Mouse (Mus musculus) heart, adult 2 months (tissue): ENCODE data around the gene Spata32. TPM values are rescaled to one million over a fixed set of nuclear protein-coding genes. Genes with fewer than 3 reads are reported as not detected.

Source experiments
- DNase-seq, 2 experiments: peaks; one replicate each; pipeline ENCODE4 v3.0.0; 2021
- H3K27ac ChIP-seq: fragments of 200-600 bp; 2 replicates; pipeline ENCODE4 v1.8.1; 2022
- H3K27me3 ChIP-seq: fragments of 200-500 bp; 2 replicates; pipeline ENCODE4 v1.6.1; 2012; ENCODE audit warnings: mild to moderate bottlenecking, low read length, inconsistent platforms, mixed read lengths; ENCODE audit not compliant: control insufficient read depth, insufficient read depth
- H3K36me3 ChIP-seq: fragments of 200-500 bp; 2 replicates; pipeline ENCODE4 v1.6.1; 2012; ENCODE audit warnings: low read length, inconsistent platforms; ENCODE audit not compliant: control insufficient read depth, insufficient read depth
- H3K4me1 ChIP-seq: fragments of 200-500 bp; 2 replicates; pipeline ENCODE4 v1.6.1; 2011; ENCODE audit warnings: low read length; ENCODE audit not compliant: control insufficient read depth, insufficient read depth
- H3K4me3 ChIP-seq: fragments of 200-600 bp; 2 replicates; pipeline ENCODE4 v1.8.1; 2022
- H3K79me2 ChIP-seq: fragments of 200-500 bp; replicated peaks from 2 replicates; pipeline ENCODE4 v1.6.1; 2012; ENCODE audit warnings: mild to moderate bottlenecking, inconsistent platforms, low read length, moderate library complexity, mixed read lengths; ENCODE audit not compliant: control insufficient read depth, insufficient read depth
- H3K9ac ChIP-seq: fragments of 200-500 bp; 2 replicates; pipeline ENCODE4 v1.6.1; 2012; ENCODE audit warnings: low read depth, mild to moderate bottlenecking, control low read depth, inconsistent platforms, low read length, mixed read lengths
- CTCF ChIP-seq: fragments of 200-600 bp; IDR thresholded peaks from 2 replicates; pipeline ENCODE4 v1.8.1; 2022; ENCODE audit warnings: antibody characterized with exemption, mild to moderate bottlenecking, moderate library complexity
- EP300 ChIP-seq: fragments of 200-500 bp; IDR thresholded peaks from 2 replicates; pipeline ENCODE4 v1.6.1; 2011; ENCODE audit warnings: low read depth, low read length, control low read depth; ENCODE audit not compliant: insufficient read depth
- POLR2A ChIP-seq: fragments of 200-500 bp; IDR thresholded peaks from 2 replicates; pipeline ENCODE4 v1.6.1; 2011; ENCODE audit warnings: mild to moderate bottlenecking, low read depth, low read length, control low read depth; ENCODE audit not compliant: insufficient read depth
- WGBS: fragments of 180-500 bp; shearing (Covaris S2); methylation state at CpG from one replicate; pipeline ENCODE4 v1.1.7; 2018; 5-methylcytosine and 5-hydroxymethylcytosine counted together
- intact Hi-C: fragments of 180-260 bp; cut with DNase I; formaldehyde crosslinking; loops from one replicate; pipeline ENCODE4 v1.15.1; 2025
- polyA plus RNA-seq: library from polyadenylated mRNA; depleted of rRNA; stranded (reverse); fragments of >200 nt; gene quantifications from 2 replicates; pipeline ENCODE4 v1.2.3, GENCODE M21; 2012
- total RNA-seq, 2 experiments: library from RNA; stranded (reverse); gene quantifications; 2 replicates each; pipeline ENCODE4 v1.2.3; 2021

Spata32 gene
- total and polyA plus RNA-seq, 3 experiments: not detected

DNA sequence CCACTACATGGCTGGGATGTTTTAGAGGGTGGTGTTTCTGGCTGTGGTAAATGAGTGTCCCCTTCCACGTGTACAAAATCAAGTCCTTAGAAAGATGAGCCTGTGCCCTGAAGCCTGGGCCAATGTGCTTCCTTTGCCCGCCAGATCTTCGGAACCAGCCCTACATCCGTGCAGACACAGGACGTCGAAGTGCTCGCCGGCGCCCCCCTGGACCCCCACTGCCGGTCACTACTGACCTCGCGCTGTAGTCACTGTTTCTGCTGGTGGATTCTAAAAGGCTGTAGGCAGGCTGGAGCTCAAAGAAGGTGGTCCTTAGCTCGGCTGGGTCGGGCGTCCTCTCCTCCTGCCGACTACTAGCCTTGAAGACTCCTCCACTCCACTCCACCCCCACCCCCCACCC lies 19.9 kb downstream of the Spata32 start:
- Histone ChIP-seq H3K36me3 (no peaks in the 10 kb centered on the region), H3K27ac (no peak overlapping the region), H3K4me3 (no peak overlapping the region), H3K4me1 (no peaks in the 10 kb centered on the region), H3K9ac (no peak overlapping the region), H3K79me2 (no peaks in the 10 kb centered on the region), H3K27me3 (no peaks in the 10 kb centered on the region; the same call in 1 of the 2 replicates)
- TF ChIP-seq CTCF (no peak), EP300 (no peak), POLR2A (no peak)
- 48% methylated on average over 16 of the region's 16 CpGs for WGBS
- DNase-seq: peak in 1 of 2 experiments; percentile 17
- intact Hi-C loops: no loop called here

DNA sequence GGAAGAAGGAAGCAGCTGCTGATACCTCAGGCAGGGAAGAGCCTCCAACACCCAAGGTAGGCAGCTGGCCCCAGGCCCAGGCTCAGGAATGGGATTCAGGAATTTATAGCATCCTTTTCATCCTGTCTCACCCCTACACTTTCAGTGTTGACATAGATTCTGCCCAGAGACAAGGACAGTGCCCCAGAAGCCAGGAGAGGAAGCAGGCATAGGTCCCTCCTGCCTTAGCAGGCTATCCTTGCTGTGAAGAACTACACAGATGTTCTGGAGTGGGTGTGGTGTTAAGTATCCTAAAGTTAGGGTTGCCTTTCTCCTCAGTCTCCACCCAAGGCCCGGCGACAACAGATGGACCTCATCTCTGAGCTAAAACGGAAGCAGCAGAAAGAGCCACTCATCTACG lies 20.9 kb downstream of the Spata32 start:
- Histone ChIP-seq H3K4me1 (no peaks in the 10 kb centered on the region), H3K4me3 (no peak overlapping the region), H3K27me3 (no peaks in the 10 kb centered on the region; the same call in 1 of the 2 replicates), H3K9ac (no peak overlapping the region), H3K79me2 (no peaks in the 10 kb centered on the region), H3K27ac (no peak overlapping the region), H3K36me3 (no peaks in the 10 kb centered on the region)
- TF ChIP-seq EP300 (no peak), POLR2A (no peak), CTCF (no peak)
- WGBS: 75% methylated on average over 4 of the region's 4 CpGs
- intact Hi-C loops: no loop called here
- DNase-seq: no peak

DNA sequence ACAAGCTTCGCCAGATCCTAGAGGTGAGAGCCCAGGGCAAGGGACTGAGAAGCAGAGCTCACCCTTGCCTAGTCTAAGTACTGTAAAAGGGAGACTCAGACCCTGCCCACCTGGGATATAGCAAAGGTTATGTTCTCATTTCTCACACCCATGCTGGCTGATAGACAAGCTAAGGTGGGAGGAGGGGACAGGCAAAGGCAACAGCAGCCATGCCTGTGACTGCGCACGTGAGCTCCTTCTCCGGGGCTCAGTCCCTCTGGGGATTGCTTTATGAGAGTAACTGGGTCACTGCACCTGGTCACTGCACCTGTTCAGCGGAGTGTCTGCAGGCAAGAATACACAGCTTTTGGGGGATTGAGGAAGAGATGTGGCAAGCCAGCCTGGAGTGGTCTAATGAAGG lies 22.6 kb downstream of the Spata32 start:
- Histone ChIP-seq H3K4me3 (no peak overlapping the region), H3K36me3 (no peaks in the 10 kb centered on the region), H3K9ac (no peak overlapping the region), H3K79me2 (no peaks in the 10 kb centered on the region), H3K4me1 (no peaks in the 10 kb centered on the region), H3K27ac (no peak overlapping the region), H3K27me3 (no peaks in the 10 kb centered on the region; the same call in 1 of the 2 replicates)
- TF ChIP-seq EP300 (no peak), POLR2A (no peak)
- DNase-seq: no peak
- intact Hi-C loops: no loop called here
- WGBS: 89% methylated on average over 5 of the region's 5 CpGs

DNA sequence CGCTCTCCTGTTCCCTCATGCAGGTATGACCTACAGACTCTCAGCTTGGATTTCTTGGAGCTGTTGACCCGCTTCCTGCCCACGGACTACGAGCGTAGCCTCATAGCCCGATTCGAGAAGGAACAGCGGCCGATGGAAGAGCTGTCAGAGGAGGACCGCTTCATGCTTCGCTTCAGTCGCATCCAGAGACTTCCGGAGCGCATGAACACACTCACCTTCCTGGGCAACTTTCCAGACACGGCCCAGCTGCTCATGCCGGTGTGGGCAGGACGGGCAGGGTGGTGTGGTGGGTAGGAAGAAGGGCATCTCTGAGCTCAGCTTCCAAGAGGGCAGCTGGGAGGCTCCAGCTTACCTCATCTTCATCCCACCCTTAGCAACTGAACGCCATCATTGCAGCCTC lies 23.0 kb downstream of the Spata32 start:
- H3K4me3 ChIP-seq: no peak overlapping the region
- peak in 1 of 2 experiments; percentile 11 for DNase-seq

DNA sequence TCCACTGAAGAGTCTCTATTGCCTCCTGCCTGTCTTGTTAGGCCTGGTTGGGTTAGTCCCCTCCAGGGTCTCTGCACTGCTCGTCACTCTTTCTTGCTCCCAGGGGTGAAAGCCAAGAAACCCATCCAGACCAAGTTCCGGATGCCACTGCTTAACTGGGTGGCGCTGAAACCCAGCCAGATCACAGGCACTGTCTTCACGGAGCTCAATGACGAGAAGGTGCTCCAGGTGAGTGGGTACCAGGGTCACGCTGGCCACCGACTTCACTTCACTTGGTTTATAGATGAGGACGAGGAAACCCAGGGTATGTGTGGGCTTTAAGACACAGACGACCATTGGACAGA lies 24.4 kb downstream of the Spata32 start:
- Histone ChIP-seq H3K79me2 (no peaks in the 10 kb centered on the region), H3K36me3 (no peaks in the 10 kb centered on the region), H3K4me3 (no peak overlapping the region), H3K9ac (no peak overlapping the region), H3K27ac (no peak overlapping the region), H3K4me1 (no peaks in the 10 kb centered on the region), H3K27me3 (no peaks in the 10 kb centered on the region; the same call in 1 of the 2 replicates)
- intact Hi-C loops: no loop called here
- TF ChIP-seq POLR2A (no peak), CTCF (no peak), EP300 (no peak)
- 74% methylated on average over 9 of the region's 9 CpGs for WGBS
- peak in 1 of 2 experiments; percentile 13 for DNase-seq

More for the DNA sequence above, 23.0 kb downstream of the Spata32 start:
- no peaks in the 10 kb centered on the region for H3K79me2 ChIP-seq
- no peak overlapping the region for H3K9ac ChIP-seq
- H3K4me1 ChIP-seq: no peaks in the 10 kb centered on the region
- TF ChIP-seq EP300 (no peak), POLR2A (no peak), CTCF (no peak)
- WGBS: 89% methylated on average over 18 of the region's 18 CpGs
- H3K36me3 ChIP-seq: no peaks in the 10 kb centered on the region
- no peaks in the 10 kb centered on the region; the same call in 1 of the 2 replicates for H3K27me3 ChIP-seq
- intact Hi-C loops: no loop called here
- no peak overlapping the region for H3K27ac ChIP-seq

DNA sequence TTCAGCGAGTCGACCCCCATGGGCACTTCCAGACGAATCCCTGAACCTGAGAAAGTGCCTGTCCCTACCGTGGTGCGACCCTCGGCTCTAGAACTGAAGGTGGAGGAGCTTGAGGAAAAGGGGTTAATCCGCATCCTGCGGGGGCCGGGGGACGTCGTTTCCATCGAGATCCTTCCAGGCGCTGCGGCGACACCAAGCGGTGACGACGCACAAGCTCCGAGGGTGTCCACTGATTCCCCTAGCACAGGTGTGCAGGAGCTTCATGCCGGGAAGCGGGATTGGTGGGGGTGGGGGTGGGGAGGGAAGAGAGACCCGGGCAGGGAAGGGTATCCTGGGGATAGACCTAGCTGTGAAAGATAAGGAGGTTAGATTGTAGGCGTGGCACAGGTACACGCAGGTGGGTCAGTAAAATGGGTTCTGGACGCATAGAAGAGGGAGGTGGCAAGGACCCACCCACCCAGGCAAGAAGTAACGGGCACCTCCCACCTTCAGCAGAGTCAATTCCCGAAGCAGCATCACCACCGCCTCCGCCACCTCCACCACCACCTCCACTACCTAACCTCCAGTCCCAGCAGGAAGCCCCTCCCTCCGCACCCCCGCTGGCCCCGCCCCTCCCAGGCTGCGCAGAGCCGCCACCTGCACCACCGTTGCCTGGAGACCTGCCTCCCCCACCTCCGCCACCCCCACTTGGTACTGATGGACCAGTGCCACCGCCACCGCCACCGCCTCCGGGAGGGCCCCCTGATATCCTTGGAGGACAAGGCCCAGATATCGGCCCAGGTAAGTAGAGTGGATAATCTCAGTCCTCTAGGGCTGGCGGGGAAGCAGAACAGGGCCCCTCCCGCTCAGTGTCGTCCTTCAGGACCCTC lies 25.0 kb downstream of the Spata32 start:
- intact Hi-C loops: no loop called here
- H3K27me3 ChIP-seq: no peaks in the 10 kb centered on the region; the same call in 1 of the 2 replicates
- TF ChIP-seq CTCF (peak; percentile 49), POLR2A (no peak)
- 38% methylated on average over 39 of the region's 44 CpGs for WGBS
- no peaks in the 10 kb centered on the region for H3K79me2 ChIP-seq
- no peak overlapping the region for H3K9ac ChIP-seq
- no peak overlapping the region for H3K4me3 ChIP-seq
- no peaks in the 10 kb centered on the region for H3K36me3 ChIP-seq
- peak in 1 of 2 experiments; percentile 23 for DNase-seq
- H3K27ac ChIP-seq: no peak overlapping the region
- H3K4me1 ChIP-seq: no peaks in the 10 kb centered on the region
